In the genomic region with DNA sequence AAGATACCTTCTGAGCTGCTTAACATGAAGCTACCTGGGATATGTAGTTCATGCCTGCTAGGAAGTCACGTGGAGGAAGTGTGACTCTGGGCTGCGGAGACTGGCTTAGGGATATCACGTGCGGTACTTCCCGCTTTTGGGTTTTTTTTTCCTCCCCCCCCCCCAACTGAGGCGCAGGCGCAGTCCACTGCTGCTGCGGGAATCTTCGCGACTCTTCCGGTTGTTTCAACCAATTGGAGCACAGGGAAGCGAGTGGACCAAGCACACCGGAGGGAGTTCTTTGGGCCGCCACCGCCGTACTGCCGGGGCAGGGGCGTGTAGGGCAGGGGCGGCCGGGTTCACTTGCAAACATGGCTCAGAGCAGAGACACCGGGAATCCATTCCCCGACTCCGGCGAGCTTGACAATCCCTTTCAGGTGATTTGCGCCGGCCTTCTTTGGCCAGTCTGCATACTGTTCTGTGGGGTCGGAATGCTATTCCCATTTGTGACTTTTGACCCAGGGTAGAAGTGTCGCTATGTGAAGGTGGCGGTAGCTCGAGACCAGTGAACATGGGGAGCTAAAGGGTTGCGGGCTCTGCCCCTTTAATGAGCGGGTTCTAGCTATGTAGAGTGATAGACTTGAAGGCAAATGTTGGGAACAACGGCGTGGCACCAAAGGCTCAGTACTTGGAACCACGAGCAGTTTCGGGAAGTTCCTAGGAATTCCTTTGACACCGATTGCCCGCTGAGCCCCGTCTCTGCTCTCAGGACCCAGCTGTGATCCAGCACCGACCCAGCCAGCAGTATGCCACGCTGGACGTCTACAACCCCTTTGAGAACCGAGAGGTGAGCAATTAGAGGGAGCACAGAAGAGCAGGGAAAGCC, we compare ENCODE assay signal across 8 mouse cellular contexts. TPM values are rescaled to one million over a fixed set of nuclear protein-coding genes. Genes with fewer than 3 reads are reported as not detected.
DNase-seq lines count a peak whose midpoint lies in the region; ATAC-seq and TF ChIP-seq lines count a peak whose summit lies in the region.

A gene (plus strand): TSS at position 232 of the 865 bp plus-strand sequence.

- ATAC-seq in activated CD4-positive, CD25-positive, alpha-beta regulatory T cell, adult 4 months, result peak; percentile 97

- peak; percentile 67 to 79 for DNase-seq in gastrocnemius, adult 8-10 months (ENCODE audit: low spot score in 2 of 2)
- DNase-seq in hindlimb bud, embryonic 11.5 days (ENCODE audit: extremely low spot score, low read depth, low spot score), result peak; percentile 91
- DNase-seq in left cerebral cortex, adult 8-10 months (ENCODE audit: low spot score in 2 of 2), result peak; percentile 61 to 93
- DNase-seq in right cerebral cortex, postnatal 10 days (ENCODE audit: low spot score in 2 of 2), result peak; percentile 92 to 96
- peak; percentile 76 for DNase-seq in urinary bladder, postnatal 25 days (ENCODE audit: low spot score)

- peaks cover 83% of the 10 kb centered on the region for H3K36me3 ChIP-seq in megakaryocyte, embryonic 14.5 days (replicated peaks; ENCODE audit: low read length)

- H3K4me1 ChIP-seq in cortical plate, adult 2 months (ENCODE audit: control insufficient read depth, insufficient read depth, low read length), result no peaks in the 10 kb centered on the region; the same call in 1 of the 2 replicates
- H3K4me1 ChIP-seq in megakaryocyte, embryonic 14.5 days, result peaks cover 42% of the 10 kb centered on the region

- no peak for TF ChIP-seq CTCF in cortical plate, adult 2 months (IDR thresholded peaks at IDR 0.05; ENCODE audit: extremely low read depth, insufficient read depth, low read length)

- H3K9me3 ChIP-seq in megakaryocyte, embryonic 14.5 days, result no peaks in the 10 kb centered on the region

- H3K27ac ChIP-seq in cortical plate, adult 2 months (ENCODE audit: insufficient read depth, low read length), result 0 out of 2 replicates have a peak within 1 kb of the TSS, but pooled peaks have one; percentile 21

- TF ChIP-seq POLR2A in cortical plate, adult 2 months (IDR thresholded peaks at IDR 0.05; ENCODE audit: extremely low read depth, insufficient read depth, low read length), result peak; percentile 93

- H3K27me3 ChIP-seq in megakaryocyte, embryonic 14.5 days (replicated peaks), result no peaks in the 10 kb centered on the region

- H3K4me3 ChIP-seq in cortical plate, adult 2 months (ENCODE audit: insufficient read depth, low read length), result peak within 1 kb of the TSS; percentile 74
- H3K4me3 ChIP-seq in megakaryocyte, embryonic 14.5 days (replicated peaks), result peak within 1 kb of the TSS; percentile 96

RNA-seq across cellular contexts. Expression of the gene that starts here (rescaled TPM):
- polyA plus RNA-seq in activated CD4-positive, CD25-positive, alpha-beta regulatory T cell, adult 4 months (2017; shearing (Covaris generic)), result 100 to 1,000 TPM; 160 to 182 TPM
- 94.5 and 95.7 TPM in 2 replicates for polyA plus RNA-seq in cortical plate, adult 2 months (2012; rRNA removed)
- total RNA-seq in gastrocnemius, adult 8-10 months (2022), result 10 to 100 TPM; 35.7 to 40.0 (median 37.3) TPM
- total RNA-seq in left cerebral cortex, adult 8-10 months (2022), result 10 to 100 TPM; 58.5 to 69.8 (median 63.9) TPM
- 180 and 256 TPM in 2 replicates for polyA plus RNA-seq in megakaryocyte, embryonic 14.5 days (2012; ENCODE audit: insufficient read depth, low replicate concordance)

Comparison
In these comparisons a context has a peak if more than half of its experiments do, and no peak if none do; other contexts are left out.
1. Peak in every context shown above with its lines: DNase-seq, ATAC-seq, H3K4me3 ChIP-seq and H3K27ac ChIP-seq.